Mouse (Mus musculus): ENCODE results near the gene Thumpd3.

GRCm38 (mm10) chr6:113109378-113109777 is 63.4 kb downstream of the Thumpd3 start:
- TF ChIP-seq CTCF (IDR thresholded peaks at IDR 0.05; ENCODE audit: low read depth) (no peak), EP300 (IDR thresholded peaks at IDR 0.05; ENCODE audit: low read depth) (no peak)
